Mouse (Mus musculus): ENCODE measurements around the gene Selenop. TPM values are rescaled to one million over a fixed set of nuclear protein-coding genes. Genes with fewer than 3 reads are reported as not detected.

Gene Selenop
- total RNA-seq, 2 experiments from 2014 or later = 99.8 to 201 TPM

DNA sequence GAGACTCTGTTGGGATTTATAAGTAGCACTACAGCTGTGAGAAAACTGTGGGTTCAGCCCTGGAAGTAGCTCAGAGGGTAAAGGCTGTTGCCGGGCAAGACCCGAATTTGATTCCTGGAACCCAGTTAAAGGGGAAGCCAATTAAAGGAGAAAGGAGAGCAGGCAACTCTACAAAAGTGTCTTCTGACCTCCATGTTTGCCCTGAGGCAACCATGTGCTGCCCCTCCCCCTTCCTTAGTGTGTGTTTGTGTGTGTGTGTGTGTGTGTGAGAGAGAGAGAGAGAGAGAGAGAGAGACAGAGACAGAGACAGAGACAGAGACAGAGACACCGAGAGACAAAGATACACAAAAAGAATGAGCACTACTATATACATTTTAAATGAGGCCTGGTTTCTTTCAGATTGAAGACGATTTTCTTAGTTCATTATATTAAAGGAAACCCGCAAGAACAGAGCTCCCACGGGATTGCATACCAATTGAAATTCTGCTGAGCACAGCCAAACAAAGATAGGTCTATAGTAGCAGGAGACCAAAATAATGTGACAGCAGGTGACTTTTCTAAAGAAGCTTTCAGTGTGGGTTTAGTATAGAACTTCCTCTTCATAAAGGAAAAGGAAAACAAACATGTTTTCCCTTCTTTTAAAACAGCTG lies 1.8 kb downstream of the Selenop start:
- peak; percentile 57; the same call in 1 of the 2 replicates for ATAC-seq (replicated peaks; ENCODE audit: low FRiP score, poor library complexity, severe bottlenecking)

DNA sequence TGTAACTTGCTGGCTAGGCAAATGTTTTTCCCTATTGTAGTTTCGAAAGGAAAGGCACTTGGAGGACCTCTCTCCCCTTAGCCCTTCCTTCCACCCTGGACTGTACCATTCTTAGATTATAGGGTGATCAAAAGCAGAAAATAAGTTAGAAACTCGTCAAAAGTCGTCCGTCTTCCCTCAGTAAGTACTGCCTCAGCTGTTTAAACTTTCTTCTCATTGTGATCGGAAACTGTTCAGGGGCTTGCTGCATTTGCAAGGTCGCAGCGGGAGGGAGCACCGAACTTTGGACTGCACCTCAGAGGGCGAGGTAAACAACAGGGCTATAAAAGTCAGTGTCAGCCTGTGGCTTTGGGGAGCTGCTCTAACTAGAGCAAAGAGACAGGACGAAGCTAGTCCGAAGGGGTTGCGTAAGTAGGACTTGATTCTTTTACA lies 2.3 kb downstream of the Selenop start:
- ATAC-seq (replicated peaks; ENCODE audit: low FRiP score, poor library complexity, severe bottlenecking) = peak; percentile 90

DNA sequence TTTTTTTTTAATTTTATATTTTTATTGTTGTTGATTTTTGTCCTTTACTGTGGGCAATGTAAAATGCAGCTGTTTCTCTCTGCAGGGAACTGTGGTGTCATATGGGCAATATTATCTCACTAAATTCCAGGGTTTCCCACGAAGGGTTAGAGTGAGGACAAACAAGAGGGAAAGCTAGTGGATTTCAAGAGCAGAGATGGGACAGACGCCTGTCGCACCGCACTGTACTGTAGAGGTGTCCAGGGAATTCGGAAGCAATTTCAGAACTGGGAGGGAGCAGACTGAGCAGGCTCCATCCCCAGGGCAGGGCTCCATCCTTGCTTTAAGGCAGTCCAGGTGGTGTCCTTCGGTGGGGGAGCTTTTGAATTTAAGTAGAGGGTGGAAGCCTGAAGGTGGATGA lies 2.9 kb downstream of the Selenop start:
- ATAC-seq (replicated peaks; ENCODE audit: low FRiP score, poor library complexity, severe bottlenecking) = 0 out of 2 replicates have a peak, but pooled peaks have one; percentile 52

- ATAC-seq (replicated peaks; ENCODE audit: low FRiP score, poor library complexity, severe bottlenecking) = no peak
These were observed 4.8 kb downstream of the Selenop start for GRCm38 (mm10) chr15:3273191-3273590.

DNA sequence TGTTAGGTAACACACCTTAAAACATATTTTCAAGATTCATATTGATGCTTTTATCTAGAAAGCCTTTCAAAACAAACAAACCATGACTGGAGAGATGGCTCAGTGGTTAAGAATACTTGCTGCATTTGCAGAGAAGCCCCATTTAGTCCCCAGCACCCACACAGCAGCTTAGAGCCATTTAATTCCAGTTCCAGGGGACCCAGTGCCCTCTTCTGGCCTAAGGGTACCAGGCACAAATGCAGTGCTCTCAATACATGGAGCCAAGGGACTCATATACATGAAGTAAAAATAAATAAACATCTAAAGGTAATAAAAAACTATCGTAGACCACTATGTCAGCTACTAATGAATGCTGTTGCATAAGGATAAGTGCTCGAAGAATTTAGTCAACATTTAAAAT lies 9.0 kb downstream of the Selenop start:
- ATAC-seq (replicated peaks; ENCODE audit: low FRiP score, poor library complexity, severe bottlenecking) = no peak

DNA sequence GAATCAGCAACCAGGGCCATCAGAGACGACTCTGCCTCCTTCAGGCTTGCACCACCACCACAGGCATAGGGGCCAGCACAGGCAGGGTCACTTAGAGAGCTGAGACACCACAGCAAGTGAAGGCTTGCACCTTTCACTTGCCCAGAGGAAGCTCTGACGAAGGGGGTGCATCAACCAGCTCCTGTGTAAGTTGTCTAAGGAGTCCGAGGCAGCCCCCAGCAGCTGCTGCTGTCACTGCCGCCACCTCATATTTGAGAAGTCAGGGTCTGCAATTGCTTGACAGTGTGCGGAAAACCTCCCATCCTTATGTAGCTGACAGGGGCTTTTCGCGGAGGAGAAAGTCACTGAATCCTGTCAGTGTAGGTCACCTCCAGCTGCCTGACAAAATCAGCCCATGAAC lies 10.9 kb downstream of the Selenop start:
- no peak for ATAC-seq (replicated peaks; ENCODE audit: low FRiP score, poor library complexity, severe bottlenecking)

- no peak for ATAC-seq (replicated peaks; ENCODE audit: low FRiP score, poor library complexity, severe bottlenecking)
These were observed 12.9 kb downstream of the Selenop start for GRCm38 (mm10) chr15:3281216-3281615.

DNA sequence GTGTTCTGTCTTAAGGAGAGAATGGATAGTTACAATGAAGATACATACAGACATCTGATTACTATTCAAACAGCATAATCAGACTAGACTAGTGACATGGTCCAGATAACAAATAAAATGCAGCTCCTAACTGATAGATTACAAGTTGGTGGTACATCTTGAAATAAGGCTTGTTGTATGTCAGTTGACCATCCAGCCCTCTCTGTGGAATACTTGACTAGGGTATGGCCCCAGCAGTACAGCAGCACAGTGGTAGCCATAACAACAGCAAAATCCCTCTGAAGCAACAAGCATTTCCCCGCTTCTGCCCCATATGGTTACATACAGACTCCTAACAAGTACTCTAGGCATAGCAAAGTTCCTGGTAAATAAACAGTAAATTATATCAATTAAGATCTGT lies 13.4 kb downstream of the Selenop start:
- no peak for ATAC-seq (replicated peaks; ENCODE audit: low FRiP score, poor library complexity, severe bottlenecking)

DNA sequence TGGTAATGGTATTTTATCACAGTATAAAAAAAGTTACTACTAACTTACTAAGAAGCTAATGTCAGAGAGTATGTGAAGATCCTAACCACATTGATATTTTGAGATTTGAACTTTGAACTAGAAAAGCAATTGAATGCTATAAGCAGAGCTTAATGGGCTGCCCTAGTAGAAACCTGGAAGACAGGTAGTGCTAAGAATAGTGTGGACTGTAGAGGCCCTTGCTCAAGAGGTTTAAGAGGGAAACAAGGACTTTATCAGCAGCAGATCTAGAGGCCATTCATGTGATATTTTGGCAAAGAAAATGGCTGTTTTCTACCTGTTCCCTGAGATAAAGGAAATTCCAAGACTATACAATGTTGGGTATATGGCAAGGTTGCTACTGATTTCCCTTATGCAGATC lies 17.7 kb downstream of the Selenop start:
- no peak for ATAC-seq (replicated peaks; ENCODE audit: low FRiP score, poor library complexity, severe bottlenecking)

- no peak for ATAC-seq (replicated peaks; ENCODE audit: low FRiP score, poor library complexity, severe bottlenecking)
These were observed 22.1 kb downstream of the Selenop start for GRCm38 (mm10) chr15:3290435-3290834.

DNA sequence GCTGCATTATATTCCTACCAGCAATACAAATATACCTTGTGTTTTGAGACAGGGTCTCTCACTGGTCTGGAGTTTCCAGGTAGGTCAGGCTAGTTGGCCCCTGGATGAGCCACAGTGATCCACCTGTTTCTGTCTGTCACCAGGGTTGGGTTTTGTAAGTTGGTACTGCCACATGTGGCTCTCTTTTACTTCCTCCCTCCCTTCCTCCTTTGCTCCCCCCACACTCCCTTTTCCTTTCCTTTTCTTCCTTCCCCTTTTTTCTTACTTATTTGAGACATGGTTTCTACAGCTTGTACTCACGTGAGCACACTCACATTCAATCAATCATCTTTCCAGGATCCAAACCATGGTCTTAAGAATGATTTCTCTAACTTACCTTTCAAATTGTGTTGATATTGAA lies 25.1 kb downstream of the Selenop start:
- no peak for ATAC-seq (replicated peaks; ENCODE audit: low FRiP score, poor library complexity, severe bottlenecking)

DNA sequence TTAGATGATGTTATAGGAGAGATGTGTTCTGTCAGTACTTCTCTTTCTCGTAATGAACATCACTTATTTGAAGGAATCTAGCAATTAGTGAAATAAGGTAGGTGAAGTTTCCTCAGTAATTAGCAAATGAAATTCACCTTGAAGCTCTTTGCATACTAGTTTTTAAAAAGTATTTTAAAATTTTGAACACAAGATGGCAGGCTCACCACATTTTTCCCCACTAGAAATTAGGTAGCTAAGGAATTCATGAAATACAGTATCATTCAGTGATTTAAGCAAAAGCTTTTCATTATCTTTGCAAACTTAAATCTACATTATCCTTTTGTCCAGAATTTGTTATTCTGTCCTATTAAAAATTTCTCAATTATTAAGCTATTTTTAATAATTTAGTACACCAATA lies 27.6 kb downstream of the Selenop start:
- ATAC-seq (replicated peaks; ENCODE audit: low FRiP score, poor library complexity, severe bottlenecking) = no peak

DNA sequence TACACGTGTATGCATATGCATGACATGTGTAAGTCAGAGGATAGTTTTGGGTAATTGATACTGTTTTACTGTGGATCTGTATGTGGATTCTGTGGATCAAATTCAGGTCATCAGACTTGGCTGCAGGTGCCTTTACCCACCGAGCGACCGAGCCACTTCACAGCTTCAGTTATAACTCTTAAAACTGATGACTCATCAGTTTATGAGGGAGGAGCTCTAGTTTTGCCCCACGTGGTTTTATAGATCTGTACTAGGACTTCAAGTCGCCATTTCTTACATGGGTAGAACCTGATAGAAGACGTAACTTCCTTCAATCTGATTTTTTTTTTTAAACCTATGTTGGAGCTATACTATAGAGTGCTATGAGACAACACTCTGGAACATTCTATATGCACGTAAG lies 29.3 kb downstream of the Selenop start:
- ATAC-seq (replicated peaks; ENCODE audit: low FRiP score, poor library complexity, severe bottlenecking) = no peak

DNA sequence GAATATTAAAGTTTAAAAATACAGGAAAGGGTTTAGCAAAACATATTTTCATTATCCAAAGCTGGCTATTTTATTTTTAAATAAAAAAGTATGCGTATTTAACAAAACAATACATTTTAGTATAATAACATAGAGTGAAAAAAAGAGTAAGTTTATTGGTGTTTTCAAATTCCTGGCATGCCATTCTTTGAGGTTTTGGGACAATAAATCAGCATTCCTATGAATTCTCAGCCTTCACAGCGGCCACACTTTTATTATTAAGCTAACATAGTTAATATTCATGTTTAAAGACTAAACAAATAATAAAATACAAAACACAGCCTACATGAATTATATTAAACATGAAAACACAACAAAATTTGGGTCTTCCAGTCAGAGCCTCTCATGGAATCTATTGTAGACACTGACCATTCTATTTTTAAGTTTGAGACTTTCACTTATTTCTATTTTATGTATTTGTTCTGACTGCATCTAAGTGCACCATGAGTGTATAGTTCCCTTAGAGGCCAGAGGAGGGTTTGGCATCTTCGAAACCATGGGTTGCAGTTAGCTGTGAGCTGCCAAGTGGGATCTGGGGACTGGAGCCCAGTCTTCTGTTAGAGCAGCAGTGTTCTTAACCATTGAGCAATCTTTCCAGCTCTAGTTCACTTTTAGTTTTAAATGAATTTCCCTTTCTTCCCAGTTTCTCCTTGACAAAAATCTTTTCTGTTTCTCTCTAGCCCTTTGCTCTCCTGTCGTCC lies 32.2 kb downstream of the Selenop start:
- ATAC-seq (replicated peaks; ENCODE audit: low FRiP score, poor library complexity, severe bottlenecking) = no peak

- ATAC-seq (replicated peaks; ENCODE audit: low FRiP score, poor library complexity, severe bottlenecking) = no peak
These were observed 35.1 kb downstream of the Selenop start, which contains the start of gene Ccdc152 for GRCm38 (mm10) chr15:3303426-3303825. Ccdc152 (minus strand) TSS chr15:3303526.

DNA sequence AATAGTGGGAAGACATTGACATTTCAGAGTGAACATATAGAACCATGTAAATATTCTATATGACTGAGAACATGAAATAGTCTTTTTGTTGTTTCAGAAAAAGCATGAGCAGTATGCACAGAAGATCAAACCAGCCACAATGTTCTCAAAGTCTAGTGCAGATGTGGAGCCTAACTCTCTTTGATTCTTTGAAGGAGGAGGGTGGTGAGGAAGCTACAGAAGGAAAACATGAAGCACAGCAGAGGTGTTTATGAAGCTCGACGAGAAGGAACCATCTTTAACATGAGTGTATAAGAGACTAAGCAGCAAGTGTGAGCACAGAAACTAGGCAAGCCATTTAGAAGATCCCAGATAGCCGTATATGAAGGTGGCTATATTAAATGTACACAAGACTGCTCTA lies 41.5 kb downstream of the Selenop start:
- no peak for ATAC-seq (replicated peaks; ENCODE audit: low FRiP score, poor library complexity, severe bottlenecking)

- no peak for ATAC-seq (replicated peaks; ENCODE audit: low FRiP score, poor library complexity, severe bottlenecking)
These were observed 44.6 kb downstream of the Selenop start for GRCm38 (mm10) chr15:3312937-3313336.

- ATAC-seq (replicated peaks; ENCODE audit: low FRiP score, poor library complexity, severe bottlenecking) = no peak
These were observed 48.3 kb downstream of the Selenop start for GRCm38 (mm10) chr15:3316617-3317016.

DNA sequence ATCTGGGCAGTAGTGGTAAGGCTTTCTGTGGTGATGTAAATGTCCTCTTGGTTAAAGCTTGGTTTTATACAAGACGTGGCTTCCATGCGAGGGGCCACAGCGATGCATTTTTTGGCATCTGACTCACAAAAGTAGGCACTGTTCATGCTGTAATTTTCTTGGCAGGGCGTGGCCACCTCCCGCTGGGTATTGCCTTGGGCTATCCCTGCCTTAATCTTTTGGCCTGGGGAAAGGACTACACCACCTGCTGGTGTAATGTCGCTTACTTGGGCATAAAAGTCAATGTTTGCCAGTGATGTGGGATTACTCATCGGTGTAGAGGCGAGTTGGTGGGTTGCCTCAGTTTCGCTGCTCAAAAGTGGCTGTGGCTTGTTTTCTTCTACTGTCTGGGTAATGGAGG lies 51.6 kb downstream of the Selenop start:
- ATAC-seq (replicated peaks; ENCODE audit: low FRiP score, poor library complexity, severe bottlenecking) = no peak

GRCm38 (mm10) chr15:3323041-3323440 lies 54.7 kb downstream of the Selenop start:
- ATAC-seq (replicated peaks; ENCODE audit: low FRiP score, poor library complexity, severe bottlenecking) = no peak

Measured in erythroblast, adult 5-6 weeks (primary cell).